Mouse (Mus musculus) heart, adult 2 months (tissue): Measurements from ENCODE around the gene Kcnip4.

ENCODE experiments used
- EP300 ChIP-seq: fragments of 200-500 bp; IDR thresholded peaks from 2 replicates; pipeline ENCODE4 v1.6.1; 2011; ENCODE audit warnings: low read depth, low read length, control low read depth; ENCODE audit not compliant: insufficient read depth
- POLR2A ChIP-seq: fragments of 200-500 bp; IDR thresholded peaks from 2 replicates; pipeline ENCODE4 v1.6.1; 2011; ENCODE audit warnings: mild to moderate bottlenecking, low read depth, low read length, control low read depth; ENCODE audit not compliant: insufficient read depth

- TF ChIP-seq EP300, result no peak
- no peak for TF ChIP-seq POLR2A
Measured at GRCm38 (mm10) chr5:48402497-48402896, 1122.2 kb downstream of the Kcnip4 start.
